Mouse (Mus musculus) heart, postnatal 14 days (tissue): ENCODE measurements around the gene Myh3. TPM values are rescaled to one million over a fixed set of nuclear protein-coding genes. Genes with fewer than 3 reads are reported as not detected.
"Not testable (repeated sequence)": the region's sequence is repeated elsewhere in the genome, so short reads cannot be mapped to it uniquely, and the experiment has no call there.

Source experiments
- DNase-seq, 2 experiments: peaks; one replicate each; pipeline ENCODE4 v3.0.0; 2021 to 2022
- intact Hi-C: fragments of 180-260 bp; cut with DNase I; formaldehyde crosslinking; loops from one replicate; pipeline ENCODE4 v1.15.1; 2025
- total RNA-seq, 2 experiments: library from RNA; stranded (reverse); gene quantifications; 2 replicates each; pipeline ENCODE4 v1.2.3; 2021

Myh3 gene
- total RNA-seq, 2 experiments from 2014 or later = not detected

GRCm38 (mm10) chr11:67075036-67075435 lies 3.1 kb upstream of the Myh3 start:
- intact Hi-C loops = no loop called here
- DNase-seq = no peak

DNA sequence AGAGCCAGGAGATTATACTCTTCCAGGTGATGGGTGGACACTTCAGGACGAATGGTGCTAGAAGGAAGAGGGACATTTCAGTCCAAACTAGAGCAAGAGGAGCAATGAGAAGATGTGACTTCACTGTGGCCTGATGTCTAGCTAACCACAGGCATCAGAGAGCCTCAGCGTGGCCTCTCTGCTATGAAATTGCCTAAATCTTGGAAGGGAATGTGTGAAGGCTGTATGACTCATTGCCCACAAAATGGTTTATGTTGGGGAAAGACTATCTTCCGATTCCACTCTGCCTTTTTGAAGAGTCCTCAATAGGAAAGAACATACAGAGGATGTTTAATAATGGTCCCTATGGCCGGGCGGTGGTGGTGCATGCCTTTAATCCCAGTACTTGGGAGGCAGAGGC lies 1.3 kb upstream of the Myh3 start:
- intact Hi-C loops = no loop called here
- DNase-seq = no peak

DNA sequence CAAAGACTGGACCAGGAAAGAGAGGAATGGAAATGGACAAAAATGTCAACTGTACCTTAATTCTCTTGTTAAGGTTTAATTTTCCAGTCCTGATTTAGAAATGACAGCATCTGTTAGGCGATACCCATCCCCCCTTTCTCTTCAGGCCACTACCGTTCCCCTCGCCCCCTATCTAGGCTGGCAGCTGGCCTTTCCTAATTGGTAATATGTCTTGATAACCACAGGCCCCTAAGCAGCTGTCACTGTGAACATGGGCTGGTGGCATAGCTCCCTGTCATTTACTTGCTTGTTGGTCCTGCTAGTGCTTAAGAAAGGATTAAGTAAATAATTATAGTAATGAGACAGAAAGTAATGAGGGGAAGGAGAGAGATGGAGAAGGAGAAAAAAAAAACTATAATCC lies 665 bp upstream of the Myh3 start:
- DNase-seq = no peak
- intact Hi-C loops = no loop called here

DNA sequence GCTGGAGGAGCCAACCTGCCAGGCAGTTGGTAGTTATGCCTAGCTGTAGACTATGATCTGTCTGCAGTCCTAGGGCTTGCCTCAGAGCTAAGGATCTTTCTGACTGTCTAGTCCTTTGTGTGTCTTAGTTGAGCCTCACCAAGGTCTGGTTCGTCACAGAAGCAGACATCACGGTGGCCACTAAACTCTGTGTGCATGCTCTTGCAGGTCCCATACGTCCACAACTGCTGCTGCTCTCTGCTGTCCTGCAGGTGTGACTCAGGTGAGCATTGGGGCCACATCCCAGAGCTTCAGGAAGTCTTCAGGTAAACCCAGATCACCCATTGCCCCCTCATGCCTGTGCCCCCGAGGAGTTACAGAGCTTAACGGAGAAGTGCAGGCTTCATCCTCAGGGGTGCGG lies 788 bp downstream of the Myh3 start:
- intact Hi-C loops = no loop called here
- DNase-seq = no peak

DNA sequence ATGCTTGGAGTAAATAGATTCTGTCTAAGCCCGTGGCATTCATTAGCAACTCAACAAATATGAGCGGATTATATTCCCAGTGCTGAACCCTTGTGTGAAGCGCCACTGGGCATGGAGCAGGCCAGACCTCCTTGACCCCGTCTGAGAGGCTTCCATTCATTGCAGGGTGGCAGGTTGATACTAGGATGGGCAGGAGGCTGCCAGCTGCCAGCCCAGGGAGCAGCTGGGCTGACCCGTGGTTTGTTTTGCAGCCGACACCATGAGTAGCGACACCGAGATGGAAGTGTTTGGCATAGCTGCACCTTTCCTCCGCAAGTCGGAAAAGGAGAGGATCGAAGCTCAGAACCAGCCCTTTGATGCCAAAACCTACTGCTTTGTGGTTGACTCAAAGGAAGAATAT lies 1.6 kb downstream of the Myh3 start:
- intact Hi-C loops = loop anchor here (1.0 to 5.0 kb wide), 2 partner anchors 55 to 177 kb away; no protein-coding TSS in a partner anchor
- no peak for DNase-seq

GRCm38 (mm10) chr11:67080168-67080567 lies 2.1 kb downstream of the Myh3 start:
- DNase-seq = peak; percentile 66 to 76
- intact Hi-C loops = loop anchor here (1.0 to 5.0 kb wide), 2 partner anchors 56 to 178 kb away; no protein-coding TSS in a partner anchor

DNA sequence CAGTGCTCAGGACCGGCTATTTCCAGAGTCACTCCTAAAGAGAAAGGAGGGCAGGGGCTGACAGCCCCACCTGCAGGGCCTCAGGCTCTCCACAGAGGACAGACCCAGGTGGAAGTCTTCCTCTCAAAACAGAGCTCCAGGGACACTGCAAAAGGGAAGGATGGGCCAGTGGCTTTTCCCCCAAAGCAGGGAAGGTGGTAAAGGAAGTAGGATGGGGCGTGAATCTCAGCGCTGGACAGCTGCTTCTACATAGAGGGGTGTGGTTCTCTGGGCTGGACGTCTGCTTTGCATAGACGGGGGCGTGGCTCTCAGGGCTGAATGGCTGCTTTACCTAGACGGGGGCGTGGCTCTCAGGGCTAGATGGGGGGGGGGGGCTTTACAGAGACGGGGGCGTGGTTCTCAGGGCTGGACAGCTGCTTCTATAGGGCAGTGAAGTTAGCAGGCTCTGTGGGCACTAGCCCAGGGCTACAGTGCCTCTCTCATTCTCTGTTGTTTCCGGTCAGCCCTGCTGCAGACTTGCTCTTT lies 3.1 kb downstream of the Myh3 start:
- intact Hi-C loops = loop anchor here (5.0 kb wide), 1 partner anchor 179 kb away; no protein-coding TSS in a partner anchor
- DNase-seq = no peak

DNA sequence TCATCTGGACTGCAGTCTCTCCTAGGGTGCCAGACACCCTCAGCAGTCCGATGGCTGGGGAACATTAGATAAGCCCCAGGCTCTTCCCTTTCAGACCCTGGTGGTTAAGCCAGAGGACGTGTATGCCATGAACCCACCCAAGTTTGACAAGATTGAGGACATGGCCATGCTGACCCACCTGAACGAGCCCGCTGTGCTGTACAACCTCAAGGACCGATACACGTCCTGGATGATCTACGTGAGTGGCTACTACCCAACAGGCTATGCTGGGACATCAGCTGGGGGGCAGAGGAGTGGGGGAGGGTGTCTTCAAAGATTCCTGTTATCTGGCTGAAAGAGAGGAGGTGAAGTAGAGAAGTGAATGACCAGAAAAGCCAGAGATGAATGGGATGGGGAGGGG lies 4.1 kb downstream of the Myh3 start:
- intact Hi-C loops = loop anchor here (5.0 kb wide), 1 partner anchor 180 kb away; no protein-coding TSS in a partner anchor
- DNase-seq = no peak

GRCm38 (mm10) chr11:67082793-67083192 lies 4.7 kb downstream of the Myh3 start:
- intact Hi-C loops = loop anchor here (5.0 kb wide), 1 partner anchor 180 kb away; no protein-coding TSS in a partner anchor
- DNase-seq = no peak

GRCm38 (mm10) chr11:67083239-67083638 lies 5.1 kb downstream of the Myh3 start:
- intact Hi-C loops = loop anchor here (5.0 kb wide), 1 partner anchor 181 kb away; no protein-coding TSS in a partner anchor
- DNase-seq = no peak

- DNase-seq = no peak
- intact Hi-C loops = loop anchor here (5.0 kb wide), 1 partner anchor 182 kb away; no protein-coding TSS in a partner anchor
These were observed 5.7 kb downstream of the Myh3 start for GRCm38 (mm10) chr11:67083712-67084340.

DNA sequence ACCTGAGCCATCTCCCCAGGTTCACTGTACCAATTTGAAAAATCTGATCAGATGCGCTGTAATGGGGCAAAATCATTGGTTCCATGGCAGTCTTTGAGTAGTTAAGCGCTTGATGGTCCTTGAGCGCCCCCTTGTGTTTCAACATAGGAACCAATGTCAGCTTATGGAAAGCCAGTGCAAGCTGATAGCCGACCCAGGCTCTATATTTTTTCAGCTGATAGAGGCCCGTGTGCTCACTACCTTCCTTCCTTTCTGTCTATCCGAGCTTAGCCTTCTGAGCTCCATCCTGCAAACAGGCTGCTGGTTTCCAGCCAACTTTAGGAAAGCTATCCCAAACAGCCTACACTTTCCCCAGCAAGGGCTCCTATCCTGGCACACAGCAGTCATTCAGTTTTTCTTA lies 7.4 kb downstream of the Myh3 start:
- peak; percentile 72 to 83 for DNase-seq
- intact Hi-C loops = loop anchor here (1.0 kb wide), 1 partner anchor 61 kb away; no protein-coding TSS in a partner anchor

GRCm38 (mm10) chr11:67086467-67087164 lies 8.5 kb downstream of the Myh3 start:
- no peak for DNase-seq
- intact Hi-C loops = no loop called here

GRCm38 (mm10) chr11:67087225-67087624 lies 9.1 kb downstream of the Myh3 start:
- DNase-seq = no peak
- intact Hi-C loops = no loop called here

GRCm38 (mm10) chr11:67092354-67092753 lies 14.3 kb downstream of the Myh3 start:
- intact Hi-C loops, DNase-seq: not testable (repeated sequence)

DNA sequence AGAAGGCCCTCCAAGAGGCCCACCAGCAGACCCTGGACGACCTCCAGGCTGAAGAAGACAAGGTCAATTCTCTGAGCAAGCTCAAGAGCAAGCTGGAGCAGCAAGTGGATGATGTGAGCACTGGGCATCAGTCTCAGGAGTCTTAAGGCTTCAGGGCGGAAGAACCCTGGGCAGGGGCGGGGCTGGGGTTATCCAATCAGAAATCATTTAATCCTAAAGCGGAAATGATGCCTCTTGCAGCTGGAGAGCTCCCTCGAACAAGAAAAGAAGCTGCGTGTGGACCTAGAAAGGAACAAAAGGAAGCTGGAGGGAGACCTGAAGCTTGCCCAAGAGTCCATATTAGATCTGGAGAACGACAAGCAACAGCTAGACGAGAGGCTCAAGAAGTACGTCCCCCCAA lies 15.1 kb downstream of the Myh3 start:
- intact Hi-C loops = no loop called here
- no peak for DNase-seq

- intact Hi-C loops = no loop called here
These were observed 15.6 kb downstream of the Myh3 start for GRCm38 (mm10) chr11:67093652-67094051.

GRCm38 (mm10) chr11:67094470-67094869 lies 16.4 kb downstream of the Myh3 start:
- intact Hi-C loops = no loop called here

More at GRCm38 (mm10) chr11:67093652-67094051, 15.6 kb downstream of the Myh3 start:
- no peak for DNase-seq

GRCm38 (mm10) chr11:67097709-67098108 lies 19.6 kb downstream of the Myh3 start:
- intact Hi-C loops = no loop called here
- DNase-seq = no peak

More at GRCm38 (mm10) chr11:67094470-67094869, 16.4 kb downstream of the Myh3 start:
- no peak for DNase-seq

GRCm38 (mm10) chr11:67098427-67098826 lies 20.3 kb downstream of the Myh3 start:
- intact Hi-C loops = no loop called here
- DNase-seq = no peak

DNA sequence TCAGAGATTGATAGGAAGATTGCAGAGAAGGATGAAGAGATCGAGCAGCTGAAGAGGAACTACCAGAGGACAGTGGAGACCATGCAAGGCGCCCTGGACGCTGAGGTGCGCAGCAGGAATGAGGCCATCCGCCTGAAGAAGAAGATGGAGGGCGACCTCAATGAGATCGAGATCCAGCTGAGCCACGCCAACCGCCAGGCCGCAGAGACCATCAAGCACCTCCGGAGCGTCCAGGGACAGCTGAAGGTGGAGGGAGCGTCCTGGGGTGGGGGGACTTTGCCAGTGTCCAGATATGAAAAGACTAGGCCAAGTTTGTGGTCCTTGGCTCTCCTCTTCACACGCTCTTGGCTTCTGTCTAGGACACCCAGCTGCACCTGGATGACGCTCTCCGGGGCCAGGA lies 21.1 kb downstream of the Myh3 start:
- intact Hi-C loops = no loop called here
- DNase-seq = no peak
